Mouse (Mus musculus): Measurements from ENCODE around the gene Fam110c. TPM values are rescaled to one million over a fixed set of nuclear protein-coding genes. Genes with fewer than 3 reads are reported as not detected.
A peak's percentile ranks its signal among the peaks of the same experiment; 100 is the strongest.

Fam110c gene
- polyA plus RNA-seq (2012; rRNA removed), result 0.79 and 1.0 TPM in 2 replicates
- 1.2 and 1.3 TPM in 2 replicates for polyA plus RNA-seq (2014; fragmentation: Nextera tagmentation; extraction: Ambion mirVana)

- WGBS (ENCODE audit: insufficient replicate concordance), result 1% methylated on average over 50 of the region's 50 CpGs
- ATAC-seq (ENCODE audit: insufficient read depth) (peak; percentile 43), DNase-seq (ENCODE audit: low read depth in 3 of 3, low spot score in 3 of 3) (no peak)
- H3K27ac ChIP-seq, result peak within 1 kb of the TSS; percentile 69
- H3K4me1 ChIP-seq (replicated peaks; ENCODE audit: control insufficient read depth in 2 of 2, insufficient read depth in 2 of 2, low read length in 1 of 2), result peaks cover 8 to 15% of the 10 kb centered on the region in 2 experiments
- H3K9ac ChIP-seq (replicated peaks), result peak within 1 kb of the TSS; percentile 81
- H3K9me3 ChIP-seq (ENCODE audit: control insufficient read depth, low read length), result no peaks in the 10 kb centered on the region
- peak; percentile 17; the same call in 1 of the 2 replicates for TF ChIP-seq CTCF (IDR thresholded peaks at IDR 0.05; ENCODE audit: low read depth)
- no peak for TF ChIP-seq EP300 (IDR thresholded peaks at IDR 0.05; ENCODE audit: low read depth)
- H3K27me3 ChIP-seq (ENCODE audit: control insufficient read depth, insufficient read depth, low read length), result peaks cover 3% of the 10 kb centered on the region
- H3K4me3 ChIP-seq (ENCODE audit: insufficient read depth in 1 of 2, low read depth in 2 of 2, low read length in 2 of 2), result peak within 1 kb of the TSS; percentile 79 to 82
- no peaks in the 10 kb centered on the region for H3K36me3 ChIP-seq (replicated peaks; ENCODE audit: control insufficient read depth, insufficient read depth, low read depth)
- H3K4me2 ChIP-seq (ENCODE audit: low read depth), result peak within 1 kb of the TSS; percentile 99
These were observed at the start of gene Fam110c for GRCm38 (mm10) chr12:31073412-31074354. Gene Fam110c (plus strand): TSS chr12:31073861.

- no peak overlapping the region for H3K9ac ChIP-seq (replicated peaks)
- no peaks in the 10 kb centered on the region for H3K27me3 ChIP-seq (ENCODE audit: control insufficient read depth, insufficient read depth, low read length)
- TF ChIP-seq EP300 (IDR thresholded peaks at IDR 0.05; ENCODE audit: low read depth) (no peak), CTCF (IDR thresholded peaks at IDR 0.05; ENCODE audit: low read depth) (no peak)
- H3K9me3 ChIP-seq (ENCODE audit: control insufficient read depth, low read length), result no peaks in the 10 kb centered on the region
- no peak overlapping the region for H3K4me2 ChIP-seq (ENCODE audit: low read depth)
- ATAC-seq (ENCODE audit: insufficient read depth), result no peak
- H3K4me1 ChIP-seq (replicated peaks; ENCODE audit: control insufficient read depth in 2 of 2, insufficient read depth in 2 of 2, low read length in 1 of 2), result no peaks in the 10 kb centered on the region
- 55% methylated on average over 7 of the region's 7 CpGs for WGBS (ENCODE audit: insufficient replicate concordance)
- H3K27ac ChIP-seq, result no peak overlapping the region
- no peaks in the 10 kb centered on the region for H3K36me3 ChIP-seq (replicated peaks; ENCODE audit: control insufficient read depth, insufficient read depth, low read depth)
- DNase-seq (ENCODE audit: low read depth in 3 of 3, low spot score in 3 of 3), result no peak
- no peak overlapping the region for H3K4me3 ChIP-seq (ENCODE audit: insufficient read depth in 1 of 2, low read depth in 2 of 2, low read length in 2 of 2)
These were observed 47.2 kb upstream of the Fam110c start for GRCm38 (mm10) chr12:31026423-31026822.

GRCm38 (mm10) chr12:31052066-31052465 lies 21.6 kb upstream of the Fam110c start:
- DNase-seq (ENCODE audit: low read depth in 3 of 3, low spot score in 3 of 3) (no peak), ATAC-seq (ENCODE audit: insufficient read depth) (no peak)
- TF ChIP-seq EP300 (IDR thresholded peaks at IDR 0.05; ENCODE audit: low read depth) (no peak), CTCF (IDR thresholded peaks at IDR 0.05; ENCODE audit: low read depth) (no peak)
- H3K27me3 ChIP-seq (ENCODE audit: control insufficient read depth, insufficient read depth, low read length), result no peaks in the 10 kb centered on the region
- H3K4me3 ChIP-seq (ENCODE audit: insufficient read depth in 1 of 2, low read depth in 2 of 2, low read length in 2 of 2), result no peak overlapping the region
- H3K4me2 ChIP-seq (ENCODE audit: low read depth), result no peak overlapping the region
- no peaks in the 10 kb centered on the region for H3K4me1 ChIP-seq (replicated peaks; ENCODE audit: control insufficient read depth in 2 of 2, insufficient read depth in 2 of 2, low read length in 1 of 2)
- no peak overlapping the region for H3K9ac ChIP-seq (replicated peaks)
- no peaks in the 10 kb centered on the region for H3K9me3 ChIP-seq (ENCODE audit: control insufficient read depth, low read length)
- H3K27ac ChIP-seq, result no peak overlapping the region
- no peaks in the 10 kb centered on the region for H3K36me3 ChIP-seq (replicated peaks; ENCODE audit: control insufficient read depth, insufficient read depth, low read depth)
- 52% methylated on average over 4 of the region's 4 CpGs for WGBS (ENCODE audit: insufficient replicate concordance)

- no peak for ATAC-seq (ENCODE audit: insufficient read depth)
- no peak overlapping the region for H3K27ac ChIP-seq
These were observed 17.3 kb upstream of the Fam110c start for GRCm38 (mm10) chr12:31056291-31056864.

GRCm38 (mm10) chr12:31059393-31059853 lies 14.2 kb upstream of the Fam110c start:
- Histone ChIP-seq H3K9ac (replicated peaks) (no peak overlapping the region), H3K27me3 (ENCODE audit: control insufficient read depth, insufficient read depth, low read length) (no peaks in the 10 kb centered on the region), H3K4me3 (ENCODE audit: insufficient read depth in 1 of 2, low read depth in 2 of 2, low read length in 2 of 2) (no peak overlapping the region), H3K27ac (no peak overlapping the region), H3K9me3 (ENCODE audit: control insufficient read depth, low read length) (no peaks in the 10 kb centered on the region), H3K4me2 (ENCODE audit: low read depth) (no peak overlapping the region), H3K4me1 (replicated peaks; ENCODE audit: control insufficient read depth in 2 of 2, insufficient read depth in 2 of 2, low read length in 1 of 2) (no peaks in the 10 kb centered on the region), H3K36me3 (replicated peaks; ENCODE audit: control insufficient read depth, insufficient read depth, low read depth) (no peaks in the 10 kb centered on the region)
- WGBS (ENCODE audit: insufficient replicate concordance), result 27% methylated on average over 8 of the region's 8 CpGs
- no peak for TF ChIP-seq EP300 (IDR thresholded peaks at IDR 0.05; ENCODE audit: low read depth)
- no peak for TF ChIP-seq CTCF (IDR thresholded peaks at IDR 0.05; ENCODE audit: low read depth)
- DNase-seq (ENCODE audit: low read depth in 3 of 3, low spot score in 3 of 3) (no peak), ATAC-seq (ENCODE audit: insufficient read depth) (no peak)

More at GRCm38 (mm10) chr12:31056291-31056864, 17.3 kb upstream of the Fam110c start:
- Histone ChIP-seq H3K4me2 (ENCODE audit: low read depth) (no peak overlapping the region), H3K4me1 (replicated peaks; ENCODE audit: control insufficient read depth in 2 of 2, insufficient read depth in 2 of 2, low read length in 1 of 2) (no peaks in the 10 kb centered on the region), H3K9me3 (ENCODE audit: control insufficient read depth, low read length) (no peaks in the 10 kb centered on the region), H3K4me3 (ENCODE audit: insufficient read depth in 1 of 2, low read depth in 2 of 2, low read length in 2 of 2) (no peak overlapping the region), H3K9ac (replicated peaks) (no peak overlapping the region), H3K27me3 (ENCODE audit: control insufficient read depth, insufficient read depth, low read length) (no peaks in the 10 kb centered on the region), H3K36me3 (replicated peaks; ENCODE audit: control insufficient read depth, insufficient read depth, low read depth) (no peaks in the 10 kb centered on the region)
- WGBS (ENCODE audit: insufficient replicate concordance), result 40% methylated on average over 6 of the region's 6 CpGs
- TF ChIP-seq EP300 (IDR thresholded peaks at IDR 0.05; ENCODE audit: low read depth) (no peak), CTCF (IDR thresholded peaks at IDR 0.05; ENCODE audit: low read depth) (no peak)
- DNase-seq (ENCODE audit: low read depth in 3 of 3, low spot score in 3 of 3), result no peak

Measured in liver, embryonic 14.5 days (tissue).